Mouse (Mus musculus): ENCODE measurements around the gene Jakmip3.

Gene Jakmip3

GRCm38 (mm10) chr7:139063406-139063805, 122.9 kb downstream of the Jakmip3 start:
- peak; percentile 13 for DNase-seq (ENCODE audit: low read depth, low spot score)

- peak; percentile 75 for DNase-seq (ENCODE audit: low read depth, low spot score)
These were observed 127.7 kb downstream of the Jakmip3 start for GRCm38 (mm10) chr7:139068182-139068623.

- DNase-seq (ENCODE audit: low read depth, low spot score), result no peak
These were observed 133.7 kb downstream of the Jakmip3 start for GRCm38 (mm10) chr7:139074189-139074588.

- DNase-seq (ENCODE audit: low read depth, low spot score), result no peak
These were observed 134.7 kb downstream of the Jakmip3 start for GRCm38 (mm10) chr7:139075054-139075794.

GRCm38 (mm10) chr7:139077283-139077682, 136.8 kb downstream of the Jakmip3 start:
- DNase-seq (ENCODE audit: low read depth, low spot score), result peak; percentile 41

- no peak for DNase-seq (ENCODE audit: low read depth, low spot score)
These were observed 137.7 kb downstream of the Jakmip3 start for GRCm38 (mm10) chr7:139078181-139078580.

GRCm38 (mm10) chr7:139079141-139079540, 138.6 kb downstream of the Jakmip3 start:
- no peak for DNase-seq (ENCODE audit: low read depth, low spot score)

- DNase-seq (ENCODE audit: low read depth, low spot score), result peak; percentile 26
These were observed 140.2 kb downstream of the Jakmip3 start for GRCm38 (mm10) chr7:139080714-139081113.

- no peak for DNase-seq (ENCODE audit: low read depth, low spot score)
These were observed 140.6 kb downstream of the Jakmip3 start for GRCm38 (mm10) chr7:139081158-139081557.

GRCm38 (mm10) chr7:139082281-139082680, 141.8 kb downstream of the Jakmip3 start:
- DNase-seq (ENCODE audit: low read depth, low spot score), result no peak

- DNase-seq (ENCODE audit: low read depth, low spot score), result no peak
These were observed 143.8 kb downstream of the Jakmip3 start for GRCm38 (mm10) chr7:139084316-139084715.

GRCm38 (mm10) chr7:139085629-139086194, 145.2 kb downstream of the Jakmip3 start, which contains the start of gene Dpysl4:
TSS of gene Dpysl4 (plus strand) at chr7:139086001.
- peak; percentile 61 for DNase-seq (ENCODE audit: low read depth, low spot score)

GRCm38 (mm10) chr7:139086195-139087158, 145.9 kb downstream of the Jakmip3 start:
- peak; percentile 29 for DNase-seq (ENCODE audit: low read depth, low spot score)

- DNase-seq (ENCODE audit: low read depth, low spot score), result no peak
These were observed 147.3 kb downstream of the Jakmip3 start for GRCm38 (mm10) chr7:139087801-139088200.

- no peak for DNase-seq (ENCODE audit: low read depth, low spot score)
These were observed 149.7 kb downstream of the Jakmip3 start for GRCm38 (mm10) chr7:139089892-139090874.

GRCm38 (mm10) chr7:139091681-139092080, 151.2 kb downstream of the Jakmip3 start:
- DNase-seq (ENCODE audit: low read depth, low spot score), result no peak

- no peak for DNase-seq (ENCODE audit: low read depth, low spot score)
These were observed 152.1 kb downstream of the Jakmip3 start for GRCm38 (mm10) chr7:139092676-139093075.

- DNase-seq (ENCODE audit: low read depth, low spot score), result no peak
These were observed 152.6 kb downstream of the Jakmip3 start for GRCm38 (mm10) chr7:139093124-139093523.

- DNase-seq (ENCODE audit: low read depth, low spot score), result no peak
These were observed 153.3 kb downstream of the Jakmip3 start for GRCm38 (mm10) chr7:139093781-139094180.

- no peak for DNase-seq (ENCODE audit: low read depth, low spot score)
These were observed 154.2 kb downstream of the Jakmip3 start for GRCm38 (mm10) chr7:139094761-139095160.

- DNase-seq (ENCODE audit: low read depth, low spot score), result no peak
These were observed 154.8 kb downstream of the Jakmip3 start for GRCm38 (mm10) chr7:139095282-139095681.

Data from forelimb bud, embryonic 11.5 days (tissue).